Mouse (Mus musculus) stomach, embryonic 16.5 days (tissue): ENCODE measurements around the gene Disp3. TPM values are rescaled to one million over a fixed set of nuclear protein-coding genes. Genes with fewer than 3 reads are reported as not detected.

Experiments used
- ATAC-seq: fragments of 200-750 bp; cut with Nextera tagmentation; 2 replicates; pipeline ENCODE4 v1.8.0; 2017; ENCODE audit warnings: moderate number of reproducible peaks, moderate TSS enrichment; ENCODE audit not compliant: insufficient read depth, low FRiP score
- H3K27ac ChIP-seq: fragments of 300-500 bp; sonication (generic); 2 replicates; pipeline ENCODE4 v1.5.1; 2014; ENCODE audit warnings: low read length
- H3K27me3 ChIP-seq: fragments of 300-500 bp; sonication (generic); 2 replicates; pipeline ENCODE4 v1.6.1; 2014; ENCODE audit warnings: low read length, control low read depth, mixed read lengths; ENCODE audit not compliant: control insufficient read depth, insufficient read depth
- H3K36me3 ChIP-seq: fragments of 300-500 bp; sonication (generic); 2 replicates; pipeline ENCODE4 v1.6.1; 2014; ENCODE audit warnings: low read length; ENCODE audit not compliant: control insufficient read depth, insufficient read depth
- H3K4me1 ChIP-seq: fragments of 300-500 bp; sonication (generic); 2 replicates; pipeline ENCODE4 v1.6.1; 2014; ENCODE audit warnings: low read length, control low read depth, mixed read lengths; ENCODE audit not compliant: control insufficient read depth, insufficient read depth
- H3K4me2 ChIP-seq: fragments of 300-500 bp; sonication (generic); 2 replicates; pipeline ENCODE4 v1.6.1; 2014; ENCODE audit warnings: low read depth, low read length, mixed read lengths
- H3K4me3 ChIP-seq: fragments of 300-500 bp; sonication (generic); replicated peaks from 2 replicates; pipeline ENCODE4 v1.5.1; 2014; ENCODE audit warnings: mild to moderate bottlenecking, low read length
- H3K9ac ChIP-seq: fragments of 300-500 bp; sonication (generic); 2 replicates; pipeline ENCODE4 v1.6.1; 2014; ENCODE audit warnings: low read length
- H3K9me3 ChIP-seq: fragments of 300-500 bp; sonication (generic); replicated peaks from 2 replicates; pipeline ENCODE4 v1.6.1; 2016; ENCODE audit warnings: low read length, control low read depth; ENCODE audit not compliant: control insufficient read depth
- WGBS: fragments of 180-500 bp; shearing (Covaris S2); extraction: QIAGEN DNeasy Blood & Tissue Kit; methylation state at CpG from one replicate; pipeline ENCODE4 v1.1.7; 2014; 5-methylcytosine and 5-hydroxymethylcytosine counted together
- polyA plus RNA-seq: library from polyadenylated mRNA; unstranded; fragments of >200 nt; fragmentation: Nextera tagmentation; extraction: Ambion mirVana; gene quantifications from 2 replicates; pipeline ENCODE4 v1.2.1, GENCODE M21; 2015

Disp3 gene
- polyA plus RNA-seq, 1 experiment from 2014 or later = 0.12 TPM

- Histone ChIP-seq H3K4me3 (no peak overlapping the region), H3K4me1 (no peaks in the 10 kb centered on the region), H3K36me3 (no peaks in the 10 kb centered on the region), H3K9me3 (no peaks in the 10 kb centered on the region), H3K4me2 (no peak overlapping the region), H3K27me3 (no peaks in the 10 kb centered on the region), H3K9ac (no peak overlapping the region), H3K27ac (no peak overlapping the region)
- WGBS = 86% methylated on average over 12 of the region's 12 CpGs
- no peak for ATAC-seq
Measured at GRCm38 (mm10) chr4:148319366-148319765, 31.6 kb upstream of the Disp3 start.

GRCm38 (mm10) chr4:148315377-148316175 is 27.8 kb upstream of the Disp3 start:
- Histone ChIP-seq H3K27me3 (no peaks in the 10 kb centered on the region), H3K9me3 (no peaks in the 10 kb centered on the region), H3K4me3 (no peak overlapping the region), H3K36me3 (no peaks in the 10 kb centered on the region), H3K27ac (no peak overlapping the region), H3K9ac (no peak overlapping the region), H3K4me2 (no peak overlapping the region), H3K4me1 (no peaks in the 10 kb centered on the region)
- WGBS = 83% methylated on average over 16 of the region's 16 CpGs
- ATAC-seq = no peak

GRCm38 (mm10) chr4:148314396-148314795 is 26.6 kb upstream of the Disp3 start:
- H3K9me3 ChIP-seq = no peaks in the 10 kb centered on the region
- H3K4me1 ChIP-seq = no peaks in the 10 kb centered on the region
- H3K4me2 ChIP-seq = no peak overlapping the region
- WGBS = 58% methylated on average over 10 of the region's 10 CpGs
- no peak for ATAC-seq
- H3K27ac ChIP-seq = no peak overlapping the region
- H3K36me3 ChIP-seq = no peaks in the 10 kb centered on the region
- H3K4me3 ChIP-seq = no peak overlapping the region
- H3K27me3 ChIP-seq = no peaks in the 10 kb centered on the region
- H3K9ac ChIP-seq = no peak overlapping the region

- Histone ChIP-seq H3K27ac (no peak overlapping the region), H3K4me1 (no peaks in the 10 kb centered on the region), H3K9ac (no peak overlapping the region), H3K4me3 (no peak overlapping the region), H3K27me3 (no peaks in the 10 kb centered on the region), H3K36me3 (no peaks in the 10 kb centered on the region), H3K4me2 (no peak overlapping the region), H3K9me3 (no peaks in the 10 kb centered on the region)
- 21% methylated on average over 8 of the region's 8 CpGs for WGBS
- ATAC-seq = no peak
Measured at GRCm38 (mm10) chr4:148313601-148314000, 25.8 kb upstream of the Disp3 start.

GRCm38 (mm10) chr4:148312296-148313116 is 24.7 kb upstream of the Disp3 start:
- H3K9me3 ChIP-seq = no peaks in the 10 kb centered on the region
- H3K36me3 ChIP-seq = no peaks in the 10 kb centered on the region
- no peak overlapping the region for H3K27ac ChIP-seq
- H3K4me2 ChIP-seq = no peak overlapping the region
- no peak for ATAC-seq
- H3K27me3 ChIP-seq = no peaks in the 10 kb centered on the region
- WGBS = 63% methylated on average over 16 of the region's 16 CpGs
- H3K9ac ChIP-seq = no peak overlapping the region
- no peak overlapping the region for H3K4me3 ChIP-seq
- H3K4me1 ChIP-seq = no peaks in the 10 kb centered on the region

- 82% methylated on average over 7 of the region's 7 CpGs for WGBS
- Histone ChIP-seq H3K36me3 (no peaks in the 10 kb centered on the region), H3K27ac (no peak overlapping the region), H3K4me2 (no peak overlapping the region), H3K27me3 (no peaks in the 10 kb centered on the region), H3K4me1 (no peaks in the 10 kb centered on the region), H3K9me3 (no peaks in the 10 kb centered on the region), H3K9ac (no peak overlapping the region), H3K4me3 (no peak overlapping the region)
- no peak for ATAC-seq
Measured at GRCm38 (mm10) chr4:148310845-148311244, 23.1 kb upstream of the Disp3 start.

GRCm38 (mm10) chr4:148310126-148310525 is 22.4 kb upstream of the Disp3 start:
- 47% methylated on average over 4 of the region's 4 CpGs for WGBS
- no peak overlapping the region for H3K27ac ChIP-seq
- ATAC-seq = no peak
- no peak overlapping the region for H3K4me3 ChIP-seq
- no peaks in the 10 kb centered on the region for H3K36me3 ChIP-seq
- H3K4me2 ChIP-seq = no peak overlapping the region
- H3K9ac ChIP-seq = no peak overlapping the region
- no peaks in the 10 kb centered on the region for H3K4me1 ChIP-seq
- no peaks in the 10 kb centered on the region for H3K27me3 ChIP-seq
- no peaks in the 10 kb centered on the region for H3K9me3 ChIP-seq

GRCm38 (mm10) chr4:148306406-148307083 is 18.8 kb upstream of the Disp3 start:
- H3K9ac ChIP-seq = no peak overlapping the region
- peak; percentile 21; the same call in 1 of the 2 replicates for ATAC-seq
- no peaks in the 10 kb centered on the region for H3K27me3 ChIP-seq

GRCm38 (mm10) chr4:148298720-148299119 is 11.0 kb upstream of the Disp3 start:
- no peaks in the 10 kb centered on the region for H3K4me1 ChIP-seq
- no peak overlapping the region for H3K27ac ChIP-seq
- H3K4me3 ChIP-seq = no peak overlapping the region
- H3K27me3 ChIP-seq = no peaks in the 10 kb centered on the region
- ATAC-seq = no peak
- no peaks in the 10 kb centered on the region for H3K9me3 ChIP-seq
- WGBS = 52% methylated on average over 5 of the region's 5 CpGs
- H3K9ac ChIP-seq = no peak overlapping the region
- no peak overlapping the region for H3K4me2 ChIP-seq
- no peaks in the 10 kb centered on the region for H3K36me3 ChIP-seq

More at GRCm38 (mm10) chr4:148306406-148307083, 18.8 kb upstream of the Disp3 start:
- WGBS = 30% methylated on average over 16 of the region's 16 CpGs
- H3K36me3 ChIP-seq = no peaks in the 10 kb centered on the region
- H3K27ac ChIP-seq = no peak overlapping the region
- no peak overlapping the region for H3K4me3 ChIP-seq
- no peaks in the 10 kb centered on the region for H3K4me1 ChIP-seq
- H3K9me3 ChIP-seq = no peaks in the 10 kb centered on the region
- no peak overlapping the region for H3K4me2 ChIP-seq
